Mouse (Mus musculus) ES-E14 (cell line): ENCODE results near the gene Fh1. TPM values are rescaled to one million over a fixed set of nuclear protein-coding genes. Genes with fewer than 3 reads are reported as not detected.

ENCODE experiments used
- DNase-seq: peaks from one replicate; pipeline ENCODE4 v3.0.0-alpha.2; 2013; ENCODE audit warnings: low read depth, low spot score
- H3K27ac ChIP-seq: 2 replicates; pipeline ENCODE4 v1.5.1; 2012; ENCODE audit warnings: low read depth, mild to moderate bottlenecking, low read length, moderate library complexity, mixed read lengths; ENCODE audit not compliant: poor library complexity, insufficient read depth, severe bottlenecking
- H3K36me3 ChIP-seq: 2 replicates; pipeline ENCODE4 v1.6.1; 2012; ENCODE audit warnings: mild to moderate bottlenecking, low read length, moderate library complexity, mixed read lengths; ENCODE audit not compliant: control insufficient read depth, poor library complexity, insufficient read depth, severe bottlenecking
- H3K4me1 ChIP-seq, 2 experiments: fragments of 150-350 bp in 1 of 2; sonication (generic) in 1 of 2; 2 replicates each; pipeline ENCODE4 v1.6.1; 2012; ENCODE audit warnings: low read length in 2 of 2, mild to moderate bottlenecking in 1 of 2, mixed read lengths in 1 of 2; ENCODE audit not compliant: control insufficient read depth in 2 of 2, insufficient read depth in 2 of 2, poor library complexity in 1 of 2
- H3K4me3 ChIP-seq, 2 experiments: fragments of 150-350 bp in 1 of 2; sonication (generic) in 1 of 2; 2 replicates each; pipeline ENCODE4 v1.5.1; 2012; ENCODE audit warnings: low read length in 2 of 2, low read depth in 1 of 2, mild to moderate bottlenecking in 1 of 2, mixed read lengths in 1 of 2; ENCODE audit not compliant: insufficient read depth in 1 of 2, poor library complexity in 1 of 2, severe bottlenecking in 1 of 2
- H3K9ac ChIP-seq: 2 replicates; pipeline ENCODE4 v1.6.1; 2012; ENCODE audit warnings: low read depth, mild to moderate bottlenecking, low read length, mixed read lengths; ENCODE audit not compliant: poor library complexity, insufficient read depth, severe bottlenecking
- H3K9me3 ChIP-seq: fragments of 150-350 bp; sonication (generic); 2 replicates; pipeline ENCODE4 v1.6.1; 2012; ENCODE audit warnings: low read depth, mild to moderate bottlenecking, low read length; ENCODE audit not compliant: control insufficient read depth, insufficient read depth
- CHD2 ChIP-seq: IDR thresholded peaks from 2 replicates; pipeline ENCODE4 v1.6.1; 2014; ENCODE audit warnings: mild to moderate bottlenecking, low read depth, low read length, inconsistent platforms
- HCFC1 ChIP-seq: IDR thresholded peaks from 2 replicates; pipeline ENCODE4 v1.6.1; 2012; ENCODE audit warnings: low read length, inconsistent platforms, borderline replicate concordance; ENCODE audit not compliant: insufficient read depth
- MAFK ChIP-seq: IDR thresholded peaks from 2 replicates; pipeline ENCODE4 v1.6.1; 2014; ENCODE audit warnings: mild to moderate bottlenecking, low read depth, low read length, inconsistent platforms; ENCODE audit not compliant: insufficient read depth
- ZC3H11A ChIP-seq: IDR thresholded peaks from 2 replicates; pipeline ENCODE4 v1.6.1; 2012; ENCODE audit warnings: low read depth, mild to moderate bottlenecking, inconsistent platforms, low read length, borderline replicate concordance
- ZNF384 ChIP-seq: IDR thresholded peaks from 2 replicates; pipeline ENCODE4 v1.6.1; 2012; ENCODE audit warnings: low read depth, low read length, inconsistent platforms
- in situ Hi-C, 2 experiments: fragments of 600-800 bp; cut with MboI; formaldehyde crosslinking; loops; one replicate each; pipeline ENCODE4 v1.15.1; 2025; ENCODE audit warnings: low sequenced_read_pairs in 2 of 2, inconsistent platforms in 1 of 2; ENCODE audit not compliant: unreplicated experiment in 2 of 2
- total RNA-seq: library from RNA; depleted of rRNA; stranded (reverse); fragments of 300-350 nt; gene quantifications from 2 replicates; pipeline ENCODE4 v1.2.3, GENCODE M21; 2012

The Fh1 gene
- total RNA-seq, 1 experiment, result 110 TPM

DNA sequence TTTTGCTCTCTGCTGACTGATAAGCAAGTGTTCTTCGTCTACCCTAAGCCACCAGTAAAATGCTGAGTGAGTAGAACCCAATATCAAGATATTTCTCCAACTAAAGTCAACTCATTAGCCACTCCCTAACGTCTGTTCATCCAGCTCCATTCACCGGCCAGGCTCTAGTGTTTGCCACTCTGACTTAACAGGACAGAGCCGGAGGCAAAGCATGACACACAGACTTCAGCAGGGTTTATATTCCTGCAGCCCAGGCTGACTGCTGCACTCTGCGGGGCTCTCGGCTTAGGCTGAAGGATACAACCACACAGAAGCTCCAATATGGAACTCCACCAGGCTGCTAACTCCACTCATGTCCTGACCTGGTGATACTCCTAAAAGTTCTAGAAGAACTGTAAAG, 18.1 kb downstream of the Fh1 start:
- no peak overlapping the region for H3K9ac ChIP-seq
- DNase-seq, result no peak
- peaks cover 30% of the 10 kb centered on the region for H3K36me3 ChIP-seq
- H3K9me3 ChIP-seq, result no peaks in the 10 kb centered on the region
- TF ChIP-seq ZNF384 (no peak), MAFK (no peak), CHD2 (no peak), HCFC1 (no peak), ZC3H11A (no peak)
- no peak overlapping the region for H3K27ac ChIP-seq
- in situ Hi-C loops, result loop anchor here in 1 of 2 experiments (25.0 kb wide), 1 partner anchor 280 kb away; the partner anchor contains the start of gene Exo1
- H3K4me3 ChIP-seq, result no peak overlapping the region
- H3K4me1 ChIP-seq, result no peaks in the 10 kb centered on the region

- TF ChIP-seq HCFC1 (no peak), CHD2 (no peak), ZNF384 (no peak)
- no peaks in the 10 kb centered on the region for H3K9me3 ChIP-seq
- H3K27ac ChIP-seq, result no peak overlapping the region
- in situ Hi-C loops, result loop anchor here in 1 of 2 experiments (25.0 kb wide), 1 partner anchor 284 kb away; the partner anchor contains the start of gene Exo1
- H3K36me3 ChIP-seq, result peaks cover 29% of the 10 kb centered on the region
- no peak for DNase-seq
- H3K9ac ChIP-seq, result no peak overlapping the region
- no peak overlapping the region for H3K4me3 ChIP-seq
- H3K4me1 ChIP-seq, result no peaks in the 10 kb centered on the region
Observed at GRCm38 (mm10) chr1:175603390-175603789, 22.0 kb downstream of the Fh1 start.

GRCm38 (mm10) chr1:175602231-175602630, 23.2 kb downstream of the Fh1 start:
- in situ Hi-C loops, result loop anchor here in 1 of 2 experiments (25.0 kb wide), 1 partner anchor 285 kb away; the partner anchor contains the start of gene Exo1
- DNase-seq, result no peak
- no peak overlapping the region for H3K9ac ChIP-seq
- H3K4me3 ChIP-seq, result no peak overlapping the region
- H3K27ac ChIP-seq, result no peak overlapping the region
- H3K9me3 ChIP-seq, result no peaks in the 10 kb centered on the region
- TF ChIP-seq ZNF384 (no peak), HCFC1 (no peak), MAFK (no peak), CHD2 (no peak), ZC3H11A (no peak)
- peaks cover 22% of the 10 kb centered on the region for H3K36me3 ChIP-seq
- H3K4me1 ChIP-seq, result no peaks in the 10 kb centered on the region

- H3K9me3 ChIP-seq, result no peaks in the 10 kb centered on the region
- no peaks in the 10 kb centered on the region for H3K4me1 ChIP-seq
- H3K9ac ChIP-seq, result no peak overlapping the region
- H3K27ac ChIP-seq, result no peak overlapping the region
- no peak overlapping the region for H3K4me3 ChIP-seq
- in situ Hi-C loops, result no loop called here
- no peaks in the 10 kb centered on the region for H3K36me3 ChIP-seq
- TF ChIP-seq ZC3H11A, result no peak
- no peak for TF ChIP-seq HCFC1
- no peak for TF ChIP-seq CHD2
- TF ChIP-seq MAFK, result no peak
- no peak for TF ChIP-seq ZNF384
- DNase-seq, result no peak
Observed at GRCm38 (mm10) chr1:175592832-175593231, 32.6 kb downstream of the Fh1 start.

GRCm38 (mm10) chr1:175586656-175587055, 38.8 kb downstream of the Fh1 start:
- in situ Hi-C loops, result no loop called here
- Histone ChIP-seq H3K4me3 (no peak overlapping the region), H3K4me1 (no peaks in the 10 kb centered on the region), H3K36me3 (no peaks in the 10 kb centered on the region), H3K9ac (no peak overlapping the region), H3K27ac (no peak overlapping the region), H3K9me3 (no peaks in the 10 kb centered on the region)
- DNase-seq, result no peak
- TF ChIP-seq HCFC1 (no peak), ZC3H11A (no peak), ZNF384 (no peak), MAFK (no peak), CHD2 (no peak)
